Mouse (Mus musculus) intestine, postnatal 0 days (tissue): ENCODE data around the gene Celsr1. TPM values are rescaled to one million over a fixed set of nuclear protein-coding genes. Genes with fewer than 3 reads are reported as not detected.
A peak's percentile ranks its signal among the peaks of the same experiment; 100 is the strongest.

Experiments used
- ATAC-seq: fragments of 200-750 bp; cut with Nextera tagmentation; 2 replicates; pipeline ENCODE4 v1.8.0; 2017; ENCODE audit warnings: mild to moderate bottlenecking, moderate TSS enrichment, moderate library complexity
- H3K27ac ChIP-seq: fragments of 300-500 bp; sonication (generic); 2 replicates; pipeline ENCODE4 v1.5.1; 2014; ENCODE audit warnings: mild to moderate bottlenecking, low read depth, low read length, moderate library complexity
- H3K27me3 ChIP-seq: fragments of 300-500 bp; sonication (generic); replicated peaks from 2 replicates; pipeline ENCODE4 v1.6.1; 2014; ENCODE audit warnings: low read length, mixed read lengths; ENCODE audit not compliant: control insufficient read depth, insufficient read depth
- H3K36me3 ChIP-seq: fragments of 300-500 bp; sonication (generic); 2 replicates; pipeline ENCODE4 v1.6.1; 2014; ENCODE audit warnings: mild to moderate bottlenecking, moderate library complexity; ENCODE audit not compliant: control insufficient read depth, insufficient read depth
- H3K4me1 ChIP-seq: fragments of 300-500 bp; sonication (generic); replicated peaks from 2 replicates; pipeline ENCODE4 v1.6.1; 2014; ENCODE audit warnings: antibody characterized with exemption, low read length, mixed read lengths; ENCODE audit not compliant: control insufficient read depth, insufficient read depth
- H3K4me2 ChIP-seq: fragments of 300-500 bp; sonication (generic); replicated peaks from 2 replicates; pipeline ENCODE4 v1.6.1; 2014; ENCODE audit warnings: low read depth, mild to moderate bottlenecking, moderate library complexity
- H3K4me3 ChIP-seq: fragments of 300-500 bp; sonication (generic); 2 replicates; pipeline ENCODE4 v1.5.1; 2014; ENCODE audit warnings: low read depth, low read length
- H3K9ac ChIP-seq: fragments of 300-500 bp; sonication (generic); 2 replicates; pipeline ENCODE4 v1.6.1; 2014; ENCODE audit warnings: mild to moderate bottlenecking, low read depth, low read length
- H3K9me3 ChIP-seq: fragments of 300-500 bp; sonication (generic); 2 replicates; pipeline ENCODE4 v1.6.1; 2016; ENCODE audit warnings: mixed run types; ENCODE audit not compliant: control insufficient read depth
- CTCF ChIP-seq: sonication (generic); IDR thresholded peaks from 2 replicates; pipeline ENCODE4 v1.5.1; 2016; ENCODE audit warnings: low read depth, mild to moderate bottlenecking, control low read depth, antibody characterized with exemption, moderate library complexity
- WGBS: fragments of 180-500 bp; shearing (Covaris S2); extraction: QIAGEN DNeasy Blood & Tissue Kit; methylation state at CpG from one replicate; pipeline ENCODE4 v1.1.7; 2014; 5-methylcytosine and 5-hydroxymethylcytosine counted together
- polyA plus RNA-seq: library from polyadenylated mRNA; unstranded; fragments of >200 nt; fragmentation: Nextera tagmentation; extraction: Ambion mirVana; gene quantifications from 2 replicates; pipeline ENCODE4 v1.2.1, GENCODE M21; 2015

Gene Celsr1
- polyA plus RNA-seq, 1 experiment from 2014 or later = 0.39 TPM

- ATAC-seq = peak; percentile 5; the same call in 1 of the 2 replicates
- no peak for TF ChIP-seq CTCF
- peaks cover 3% of the 10 kb centered on the region; the same call in 1 of the 2 replicates for H3K4me1 ChIP-seq
- no peaks in the 10 kb centered on the region; the same call in 1 of the 2 replicates for H3K36me3 ChIP-seq
- H3K4me2 ChIP-seq = no peak overlapping the region; the same call in 1 of the 2 replicates
- no peaks in the 10 kb centered on the region for H3K9me3 ChIP-seq
- no peaks in the 10 kb centered on the region for H3K27me3 ChIP-seq
- whole genome bisulfite sequencing = 60% methylated on average over 14 of the region's 14 CpGs
- no peak overlapping the region for H3K27ac ChIP-seq
- no peak overlapping the region for H3K9ac ChIP-seq
- H3K4me3 ChIP-seq = no peak overlapping the region
Observed at GRCm38 (mm10) chr15:86066836-86067580, 33.4 kb upstream of the Celsr1 start.

GRCm38 (mm10) chr15:86065367-86065766, 31.8 kb upstream of the Celsr1 start:
- no peak for ATAC-seq
- Histone ChIP-seq H3K4me1 (peaks cover 13% of the 10 kb centered on the region), H3K27ac (no peak overlapping the region), H3K4me3 (no peak overlapping the region), H3K27me3 (no peaks in the 10 kb centered on the region), H3K9me3 (no peaks in the 10 kb centered on the region), H3K4me2 (no peak overlapping the region), H3K36me3 (no peaks in the 10 kb centered on the region; the same call in 1 of the 2 replicates), H3K9ac (no peak overlapping the region)
- 83% methylated on average over 4 of the region's 4 CpGs for WGBS
- no peak for TF ChIP-seq CTCF

GRCm38 (mm10) chr15:86064850-86065229, 31.3 kb upstream of the Celsr1 start:
- WGBS = 36% methylated on average over 3 of the region's 3 CpGs
- H3K36me3 ChIP-seq = no peaks in the 10 kb centered on the region; the same call in 1 of the 2 replicates
- no peak for ATAC-seq
- no peak overlapping the region for H3K9ac ChIP-seq
- no peak overlapping the region for H3K4me3 ChIP-seq
- peaks cover 13% of the 10 kb centered on the region for H3K4me1 ChIP-seq
- 0 out of 2 replicates have a peak overlapping the region, but pooled peaks have one; percentile 21 for H3K4me2 ChIP-seq
- no peaks in the 10 kb centered on the region for H3K9me3 ChIP-seq
- TF ChIP-seq CTCF = no peak
- H3K27me3 ChIP-seq = no peaks in the 10 kb centered on the region
- H3K27ac ChIP-seq = no peak overlapping the region

GRCm38 (mm10) chr15:86064191-86064849, 30.7 kb upstream of the Celsr1 start:
- 84% methylated on average over 8 of the region's 8 CpGs for WGBS
- Histone ChIP-seq H3K27ac (no peak overlapping the region), H3K27me3 (no peaks in the 10 kb centered on the region), H3K9ac (no peak overlapping the region), H3K4me2 (no peak overlapping the region), H3K36me3 (no peaks in the 10 kb centered on the region; the same call in 1 of the 2 replicates), H3K4me1 (peaks cover 16% of the 10 kb centered on the region), H3K4me3 (no peak overlapping the region), H3K9me3 (no peaks in the 10 kb centered on the region)
- TF ChIP-seq CTCF = no peak
- ATAC-seq = no peak

- no peak for ATAC-seq
- H3K27me3 ChIP-seq = no peaks in the 10 kb centered on the region
- no peak overlapping the region for H3K4me3 ChIP-seq
- H3K4me1 ChIP-seq = peaks cover 16% of the 10 kb centered on the region
- H3K4me2 ChIP-seq = no peak overlapping the region
- 58% methylated on average over 6 of the region's 6 CpGs for WGBS
- H3K27ac ChIP-seq = no peak overlapping the region
- TF ChIP-seq CTCF = no peak
- H3K9ac ChIP-seq = no peak overlapping the region
- H3K9me3 ChIP-seq = no peaks in the 10 kb centered on the region
- no peaks in the 10 kb centered on the region; the same call in 1 of the 2 replicates for H3K36me3 ChIP-seq
Observed at GRCm38 (mm10) chr15:86061848-86062481, 28.4 kb upstream of the Celsr1 start.

GRCm38 (mm10) chr15:86061221-86061620, 27.6 kb upstream of the Celsr1 start:
- WGBS = 68% methylated on average over 7 of the region's 7 CpGs
- no peaks in the 10 kb centered on the region for H3K9me3 ChIP-seq
- no peak overlapping the region for H3K4me2 ChIP-seq
- H3K27me3 ChIP-seq = no peaks in the 10 kb centered on the region
- no peaks in the 10 kb centered on the region; the same call in 1 of the 2 replicates for H3K36me3 ChIP-seq
- H3K27ac ChIP-seq = no peak overlapping the region
- no peak overlapping the region for H3K9ac ChIP-seq
- H3K4me1 ChIP-seq = peaks cover 13% of the 10 kb centered on the region
- no peak for TF ChIP-seq CTCF
- H3K4me3 ChIP-seq = no peak overlapping the region
- no peak for ATAC-seq
